Mouse (Mus musculus): ENCODE measurements around the gene Vmn1r55. TPM values are rescaled to one million over a fixed set of nuclear protein-coding genes. Genes with fewer than 3 reads are reported as not detected.
"Not testable (repeated sequence)": the region's sequence is repeated elsewhere in the genome, so short reads cannot be mapped to it uniquely, and the experiment has no call there.

The Vmn1r55 gene
- total and polyA plus RNA-seq, 3 experiments = not detected

DNA sequence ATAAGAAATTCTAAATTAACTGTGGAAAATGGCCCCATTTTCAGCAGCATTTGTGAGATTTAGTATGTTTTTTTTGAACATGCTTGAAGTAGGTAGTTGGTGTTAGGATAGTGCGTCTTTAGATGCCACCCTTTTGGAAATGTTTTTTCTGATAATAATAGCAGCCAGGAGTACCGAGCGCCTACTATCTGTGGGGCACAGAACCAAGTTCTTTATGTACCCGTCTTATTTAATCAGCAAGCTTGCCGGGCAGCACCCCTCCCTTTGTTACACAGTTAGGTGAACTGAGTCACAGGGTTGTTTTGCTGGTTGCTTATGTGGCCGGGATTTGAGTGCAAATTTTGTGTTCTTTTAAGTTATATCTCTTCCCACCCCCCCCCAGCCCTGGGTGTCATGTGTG, 68.2 kb downstream of the Vmn1r55 start:
- no peak for DNase-seq

DNA sequence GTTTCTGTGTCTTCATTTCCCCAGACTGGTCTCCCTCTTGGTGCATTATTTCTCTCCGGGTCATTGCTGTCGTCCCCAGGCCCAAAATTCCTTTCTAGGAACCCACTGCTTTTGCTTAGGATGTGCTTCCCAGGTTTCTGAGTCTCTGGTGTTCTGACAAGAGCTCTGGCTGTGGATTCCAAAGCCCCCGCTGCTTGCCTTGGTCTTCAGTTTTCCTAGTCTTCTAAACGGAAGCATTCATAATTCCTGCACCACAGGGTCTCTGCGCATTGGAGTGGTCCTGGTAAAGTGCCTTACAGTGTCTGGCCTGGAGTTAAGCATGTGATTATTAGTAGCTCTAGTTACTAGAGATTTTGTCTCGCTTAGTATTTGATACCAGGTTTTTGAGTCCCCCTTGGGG, 68.7 kb downstream of the Vmn1r55 start:
- DNase-seq = no peak

DNA sequence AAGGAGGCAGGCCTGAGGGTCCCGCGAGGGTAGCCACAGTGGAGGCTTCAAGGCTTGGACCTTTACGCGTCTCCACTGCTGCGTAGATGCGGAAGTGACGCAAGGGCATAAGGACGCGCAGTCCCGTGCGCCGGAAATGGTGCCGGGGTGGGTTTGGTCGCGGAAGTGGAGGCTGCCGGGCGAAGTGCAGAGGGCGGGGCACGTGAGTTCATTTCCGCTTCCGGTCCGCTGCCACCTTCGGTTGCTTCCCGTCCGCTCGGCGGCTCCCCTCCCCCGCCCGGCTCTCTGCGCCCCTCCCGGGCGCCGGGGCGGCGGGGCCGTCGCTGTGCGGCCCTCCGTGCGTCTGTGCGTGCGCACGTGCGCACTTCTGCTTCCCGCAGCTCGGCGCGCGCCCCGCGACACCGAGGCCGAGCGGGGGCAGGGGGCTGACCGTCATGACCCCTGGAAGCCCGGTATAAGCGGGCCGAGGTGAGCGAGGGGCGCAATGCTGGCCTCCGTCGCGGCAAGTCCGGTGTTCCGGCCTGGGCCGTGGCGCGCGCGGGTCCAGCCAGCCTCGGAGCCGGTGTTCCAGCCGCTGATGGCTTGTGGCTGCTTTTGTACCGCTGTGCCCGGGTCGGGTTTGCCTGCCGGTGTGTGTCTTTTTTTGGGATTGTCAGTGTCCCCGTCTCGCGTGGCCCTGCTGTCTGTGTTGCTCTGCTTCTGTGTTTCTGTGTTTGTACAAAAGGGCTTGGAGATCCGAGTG, 69.3 kb downstream of the Vmn1r55 start, which contains the start of gene Epn1:
Epn1 (plus strand) TSS at position 226 of the 742 bp plus-strand sequence.
- peak; percentile 97 for DNase-seq

DNA sequence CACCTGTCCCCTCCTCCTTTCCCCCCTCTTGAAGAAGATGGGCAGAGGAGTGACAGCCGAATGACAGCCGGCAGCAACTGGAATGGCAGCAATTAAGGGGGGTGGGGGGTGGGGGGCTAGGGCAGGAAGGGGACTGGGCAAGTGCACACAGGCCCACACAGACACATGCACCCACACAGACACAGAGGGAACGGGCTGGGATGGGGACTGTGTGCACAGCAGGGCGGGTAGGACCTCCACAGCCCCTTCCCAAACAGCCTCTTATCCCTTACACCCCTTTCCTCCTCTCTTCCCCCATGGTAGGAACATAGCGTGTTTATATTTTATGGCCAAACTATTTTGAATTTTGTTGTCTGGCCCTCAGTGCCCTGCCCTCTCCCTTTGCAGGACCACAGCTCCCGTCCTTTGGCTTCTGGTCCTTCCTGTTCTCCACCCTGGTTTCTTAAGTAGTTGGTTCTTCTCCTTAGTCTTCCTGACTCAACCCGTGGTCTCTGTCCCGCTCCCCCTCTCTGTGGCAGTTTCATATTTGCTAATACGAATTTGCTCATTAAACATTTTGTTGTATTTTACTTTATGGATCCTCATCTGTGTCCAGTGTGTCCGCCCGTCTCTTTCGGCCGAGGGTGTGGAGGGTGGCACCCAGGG, 70.0 kb downstream of the Vmn1r55 start:
- DNase-seq = not testable (repeated sequence)

Small RNA genes lying within 50 kb of the gene (microRNA-seq; reads per million reads assigned to microRNA genes)
- 0 reads per million in 2 experiments for gene Gm26217

Other genes starting within 250 kb of the Vmn1r55 start
- gene Gm36210, start 243.2 kb downstream of the Vmn1r55 start, total RNA-seq (2021) = under 1 TPM; 0.23 to 0.45 TPM
- 0.27 TPM in 1 of 2 replicates, not detected in the other for gene Gm36210, start 243.2 kb downstream of the Vmn1r55 start, polyA plus RNA-seq (2012; rRNA removed)
- 10 to 100 TPM; 15.1 to 19.2 TPM for gene Zfp628, start 234.5 kb downstream of the Vmn1r55 start, total RNA-seq (2021)
- gene Zfp628, start 234.5 kb downstream of the Vmn1r55 start, polyA plus RNA-seq (2012; rRNA removed) = 35.6 and 41.3 TPM in 2 replicates
- 1 to 10 TPM; 8.4 to 9.2 TPM for gene Nat14, start 227.6 kb downstream of the Vmn1r55 start, total RNA-seq (2021)
- gene Nat14, start 227.6 kb downstream of the Vmn1r55 start, polyA plus RNA-seq (2012; rRNA removed) = 11.4 and 20.0 TPM in 2 replicates
- gene Ssc5d, start 223.9 kb downstream of the Vmn1r55 start, total RNA-seq (2021) = 1 to 10 TPM; 2.2 to 2.3 TPM
- 2.9 and 3.1 TPM in 2 replicates for gene Ssc5d, start 223.9 kb downstream of the Vmn1r55 start, polyA plus RNA-seq (2012; rRNA removed)
- gene Sbk2, start 185.3 kb downstream of the Vmn1r55 start, total RNA-seq (2021) = 1 to 10 TPM in 1 of 2 experiments, under 1 TPM in 1; 0.32 to 1.0 TPM
- 0.52 and 1.4 TPM in 2 replicates for gene Sbk2, start 185.3 kb downstream of the Vmn1r55 start, polyA plus RNA-seq (2012; rRNA removed)
- gene Sbk3, start 178.5 kb downstream of the Vmn1r55 start, total RNA-seq (2021) = under 1 TPM; 0.20 to 0.21 TPM
- 0.17 and 0.30 TPM in 2 replicates for gene Sbk3, start 178.5 kb downstream of the Vmn1r55 start, polyA plus RNA-seq (2012; rRNA removed)
- gene Zfp579, start 153.5 kb downstream of the Vmn1r55 start, total RNA-seq (2021) = 10 to 100 TPM; 18.2 to 21.5 TPM
- 74.5 and 94.4 TPM in 2 replicates for gene Zfp579, start 153.5 kb downstream of the Vmn1r55 start, polyA plus RNA-seq (2012; rRNA removed)
- gene Zfp524, start 135.3 kb downstream of the Vmn1r55 start, total RNA-seq (2021) = 10 to 100 TPM; 13.0 to 13.8 TPM
- 35.0 and 36.4 TPM in 2 replicates for gene Zfp524, start 135.3 kb downstream of the Vmn1r55 start, polyA plus RNA-seq (2012; rRNA removed)
- 10 to 100 TPM; 24.1 to 24.7 TPM for gene Fiz1, start 135.0 kb downstream of the Vmn1r55 start, total RNA-seq (2021)
- gene Fiz1, start 135.0 kb downstream of the Vmn1r55 start, polyA plus RNA-seq (2012; rRNA removed) = 31.5 and 32.2 TPM in 2 replicates
- gene Gm44973, start 134.2 kb downstream of the Vmn1r55 start, total RNA-seq (2021) = not detected
- gene Gm44973, start 134.2 kb downstream of the Vmn1r55 start, polyA plus RNA-seq (2012; rRNA removed) = not detected in 2 replicates
- 10 to 100 TPM; 23.7 to 29.7 TPM for gene Zfp865, start 129.3 kb downstream of the Vmn1r55 start, total RNA-seq (2021)
- gene Zfp865, start 129.3 kb downstream of the Vmn1r55 start, polyA plus RNA-seq (2012; rRNA removed) = 67.1 and 70.1 TPM in 2 replicates
- gene Ccdc106, start 129.1 kb downstream of the Vmn1r55 start, total RNA-seq (2021) = 1 to 10 TPM; 1.4 to 2.6 TPM
- gene Ccdc106, start 129.1 kb downstream of the Vmn1r55 start, polyA plus RNA-seq (2012; rRNA removed) = 1.5 and 3.0 TPM in 2 replicates
- under 1 TPM in 1 of 2 experiments, not detected in 1; 0.92 TPM for gene 4632433K11Rik, start 115.6 kb downstream of the Vmn1r55 start, total RNA-seq (2021)
- gene 4632433K11Rik, start 115.6 kb downstream of the Vmn1r55 start, polyA plus RNA-seq (2012; rRNA removed) = not detected in 2 replicates
- gene Zfp784, start 111.2 kb downstream of the Vmn1r55 start, total RNA-seq (2021) = 1 to 10 TPM; 4.4 to 5.1 TPM
- 7.2 and 8.2 TPM in 2 replicates for gene Zfp784, start 111.2 kb downstream of the Vmn1r55 start, polyA plus RNA-seq (2012; rRNA removed)
- 10 to 100 TPM in 1 of 2 experiments, 1 to 10 TPM in 1; 5.6 to 10.4 TPM for gene Zfp580, start 98.1 kb downstream of the Vmn1r55 start, total RNA-seq (2021)
- 46.5 and 61.0 TPM in 2 replicates for gene Zfp580, start 98.1 kb downstream of the Vmn1r55 start, polyA plus RNA-seq (2012; rRNA removed)
- 100 to 1,000 TPM; 157 to 168 TPM for gene U2af2, start 87.5 kb downstream of the Vmn1r55 start, total RNA-seq (2021)
- gene U2af2, start 87.5 kb downstream of the Vmn1r55 start, polyA plus RNA-seq (2012; rRNA removed) = 126 and 150 TPM in 2 replicates
- 100 to 1,000 TPM; 114 to 169 TPM for gene Epn1, start 69.4 kb downstream of the Vmn1r55 start, total RNA-seq (2021)
- 291 and 321 TPM in 2 replicates for gene Epn1, start 69.4 kb downstream of the Vmn1r55 start, polyA plus RNA-seq (2012; rRNA removed)
- gene Rfpl4, start 32.7 kb downstream of the Vmn1r55 start, total RNA-seq (2021) = under 1 TPM in 1 of 2 experiments, not detected in 1; 0.59 TPM
- gene Rfpl4, start 32.7 kb downstream of the Vmn1r55 start, polyA plus RNA-seq (2012; rRNA removed) = not detected in 2 replicates
- gene Rasl2-9, start 23.7 kb downstream of the Vmn1r55 start, total RNA-seq (2021) = 1 to 10 TPM in 1 of 2 experiments, under 1 TPM in 1; 0.86 to 2.9 TPM
- gene Rasl2-9, start 23.7 kb downstream of the Vmn1r55 start, polyA plus RNA-seq (2012; rRNA removed) = 0.15 and 0.33 TPM in 2 replicates
- not detected for gene Vmn1r56, start 47.1 kb upstream of the Vmn1r55 start, total RNA-seq (2021)
- not detected in 2 replicates for gene Vmn1r56, start 47.1 kb upstream of the Vmn1r55 start, polyA plus RNA-seq (2012; rRNA removed)
- gene Vmn1r57, start 68.8 kb upstream of the Vmn1r55 start, total RNA-seq (2021) = not detected
- gene Vmn1r57, start 68.8 kb upstream of the Vmn1r55 start, polyA plus RNA-seq (2012; rRNA removed) = not detected in 2 replicates
- not detected for gene Gm5065, start 200.9 kb upstream of the Vmn1r55 start, total RNA-seq (2021)
- gene Gm5065, start 200.9 kb upstream of the Vmn1r55 start, polyA plus RNA-seq (2012; rRNA removed) = not detected in 2 replicates
- not detected for gene Nlrp2, start 201.4 kb upstream of the Vmn1r55 start, total RNA-seq (2021)
- gene Nlrp2, start 201.4 kb upstream of the Vmn1r55 start, polyA plus RNA-seq (2012; rRNA removed) = not detected in 2 replicates

Measured in adrenal gland, adult 2 months (tissue).